Mouse (Mus musculus): ENCODE data around the gene Gsk3b.
"Not testable (repeated sequence)": the region's sequence is repeated elsewhere in the genome, so short reads cannot be mapped to it uniquely, and the experiment has no call there.

The Gsk3b gene

DNA sequence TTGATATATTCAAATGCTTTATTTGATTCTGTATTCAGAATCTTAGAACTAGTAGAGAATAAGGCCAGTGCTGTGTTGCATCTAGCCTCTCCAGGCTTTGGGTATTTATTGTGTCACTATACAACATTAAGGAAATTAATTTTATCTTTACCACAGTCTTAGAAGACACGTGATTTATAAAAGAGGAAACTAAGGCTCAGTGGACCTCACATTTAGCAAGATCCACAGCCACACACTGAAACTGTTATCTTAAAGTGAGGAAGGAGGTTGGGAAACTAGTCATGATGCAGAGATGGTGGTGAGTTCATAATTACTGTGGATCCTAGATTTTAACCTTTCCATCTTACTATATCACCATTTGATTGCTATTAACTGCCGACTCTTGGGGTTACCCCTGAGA, 16.7 kb downstream of the Gsk3b start:
- DNase-seq = no peak

DNA sequence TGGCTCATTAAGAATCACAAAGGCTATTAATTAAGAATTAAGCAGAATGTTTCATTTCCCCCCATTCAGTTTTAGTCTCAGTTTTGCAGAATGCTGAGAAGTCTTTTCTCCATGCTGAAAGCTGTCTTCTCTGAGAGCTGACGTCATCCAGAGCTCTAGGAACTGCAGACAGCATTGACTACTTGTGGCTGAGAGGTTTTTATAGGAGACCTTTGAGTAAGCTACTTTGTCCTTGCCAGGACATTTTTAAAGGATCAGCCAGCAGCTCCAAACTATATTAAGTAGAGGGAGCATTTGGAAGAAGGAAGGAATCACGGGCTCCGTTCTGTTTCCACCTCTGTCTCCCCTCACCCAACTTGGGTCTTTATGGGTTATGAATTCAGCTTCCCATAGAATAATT, 17.7 kb downstream of the Gsk3b start:
- DNase-seq = no peak

DNA sequence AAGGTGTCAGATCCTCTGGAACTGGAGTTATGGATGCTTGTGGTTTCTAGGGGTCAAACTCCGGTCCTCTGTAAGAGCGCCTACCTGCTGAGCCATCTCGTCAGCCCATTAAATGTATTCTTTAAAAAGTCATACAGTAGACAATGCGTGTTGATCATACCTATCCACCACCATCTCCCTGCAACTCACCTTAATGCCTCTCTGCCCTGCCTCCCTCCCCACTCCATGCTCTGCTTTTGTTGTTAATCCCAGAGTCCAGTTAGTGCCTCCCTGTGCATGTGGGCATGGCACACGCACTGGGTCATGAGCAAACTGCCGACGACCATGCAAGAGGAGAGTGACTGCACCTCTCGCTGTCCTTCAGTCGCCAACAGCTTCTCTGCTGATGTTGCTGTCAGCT, 21.2 kb downstream of the Gsk3b start:
- DNase-seq = no peak

DNA sequence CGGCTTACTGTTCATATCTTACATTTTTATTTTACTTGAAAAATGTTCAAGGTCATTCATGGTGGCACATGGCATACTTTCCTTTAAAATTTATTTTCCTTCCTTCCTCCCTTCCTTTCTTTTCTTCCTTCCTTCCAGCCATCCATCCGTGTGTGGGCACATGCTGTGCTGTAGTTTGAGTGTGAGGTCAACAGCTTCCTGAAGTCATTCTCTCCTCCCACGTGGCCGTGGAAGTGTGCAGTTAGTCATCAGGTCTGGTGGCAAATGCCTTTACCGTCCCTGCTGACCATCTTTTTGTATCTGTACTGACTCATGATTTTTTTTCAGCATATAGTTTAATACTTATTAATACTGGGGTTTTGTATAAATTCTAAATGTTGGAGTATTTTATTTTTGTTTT, 21.8 kb downstream of the Gsk3b start:
- no peak for DNase-seq

DNA sequence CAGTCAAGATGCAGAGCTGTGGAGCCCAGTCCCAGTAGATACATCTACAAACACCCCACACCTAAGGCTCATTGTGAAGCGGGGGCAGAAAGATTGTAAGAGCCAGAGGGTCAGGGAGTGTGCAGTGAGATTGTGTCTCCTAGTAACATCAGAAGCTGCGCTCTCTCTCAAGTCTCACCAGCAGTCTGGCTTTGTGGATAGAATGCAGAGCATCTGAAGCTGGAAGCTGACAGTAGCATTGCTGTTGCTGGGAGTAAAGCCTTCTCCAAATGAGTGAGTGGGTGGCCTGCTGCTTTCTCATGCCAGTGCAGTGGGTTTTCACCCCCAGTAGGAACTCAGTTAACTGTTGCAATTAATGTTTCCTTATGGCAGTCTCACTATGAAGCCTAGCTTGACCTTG, 25.3 kb downstream of the Gsk3b start:
- no peak for DNase-seq

DNA sequence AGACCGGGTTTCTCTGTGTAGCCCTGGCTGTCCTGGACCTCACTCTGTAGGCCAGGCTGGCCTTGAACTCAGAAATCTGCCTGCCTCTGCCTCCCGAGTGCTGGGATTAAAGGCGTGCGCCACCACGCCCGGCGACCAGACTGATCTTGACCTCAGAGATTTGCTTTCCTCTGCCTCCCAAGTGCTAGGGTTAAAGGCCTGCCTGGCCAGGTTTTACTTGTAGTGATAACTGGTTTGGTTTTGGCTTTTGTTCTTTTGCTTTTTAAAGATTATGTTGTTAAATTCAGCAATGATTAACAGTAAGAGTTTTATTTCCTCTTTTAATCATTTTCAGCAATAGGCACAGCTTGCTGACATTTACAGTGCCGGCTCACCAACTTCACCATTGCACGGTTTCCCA, 29.1 kb downstream of the Gsk3b start:
- not testable (repeated sequence) for DNase-seq

DNA sequence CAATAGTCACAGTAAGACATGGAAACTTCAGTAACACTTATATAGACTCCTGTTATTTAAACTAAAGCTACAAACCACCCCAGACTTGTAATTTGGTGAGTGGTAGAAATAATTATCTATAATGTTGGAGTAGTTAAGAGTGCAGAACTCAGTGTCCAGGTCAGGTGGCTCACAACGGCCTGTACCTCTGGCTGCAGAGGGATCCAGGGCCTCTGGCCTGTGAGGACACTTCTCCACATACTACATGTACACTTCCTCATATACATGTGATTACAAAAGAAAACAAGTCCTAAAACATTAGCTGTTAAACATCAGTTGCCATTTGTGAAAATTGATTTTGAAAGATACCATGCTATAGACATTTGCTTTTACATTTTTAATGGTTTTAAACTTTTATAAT, 29.9 kb downstream of the Gsk3b start:
- no peak for DNase-seq

DNA sequence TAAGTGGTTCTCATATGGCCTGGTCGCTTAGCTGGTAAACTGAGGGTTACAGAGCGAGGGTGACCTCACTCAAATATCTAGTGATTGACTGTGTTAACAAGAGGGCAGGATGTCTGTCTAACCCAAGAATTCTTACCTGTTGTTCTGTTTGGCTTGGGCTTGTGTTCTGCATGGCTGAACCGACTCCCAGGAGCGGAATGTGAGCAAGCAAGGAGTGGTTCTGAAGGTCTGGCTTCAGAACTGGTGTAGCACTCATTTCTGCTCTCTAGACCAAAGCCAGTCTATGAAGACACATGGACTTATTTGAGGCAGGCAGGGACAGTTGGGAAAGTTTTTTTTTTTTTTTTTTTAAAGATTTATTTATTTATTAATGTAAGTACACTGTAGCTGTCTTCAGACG, 30.5 kb downstream of the Gsk3b start:
- DNase-seq = no peak

DNA sequence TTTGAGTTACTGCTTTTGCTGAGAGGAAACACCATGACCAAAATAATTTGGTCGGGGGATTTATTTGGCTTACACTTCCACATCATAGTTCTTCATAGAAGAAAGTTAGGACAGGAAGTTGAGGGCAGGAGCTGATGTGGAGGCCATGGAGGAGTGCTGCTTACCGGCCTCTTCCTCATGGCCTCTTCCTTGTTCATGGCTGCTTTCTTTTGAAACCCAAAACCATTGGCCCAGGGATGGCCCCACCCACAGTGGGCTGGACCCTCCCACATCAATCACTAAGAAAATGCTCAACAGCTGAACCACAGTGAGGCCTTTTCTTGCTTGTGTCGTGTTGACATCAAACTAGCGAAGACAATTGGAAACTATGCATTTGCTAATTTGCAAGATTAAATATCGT, 40.4 kb downstream of the Gsk3b start:
- DNase-seq = no peak

DNA sequence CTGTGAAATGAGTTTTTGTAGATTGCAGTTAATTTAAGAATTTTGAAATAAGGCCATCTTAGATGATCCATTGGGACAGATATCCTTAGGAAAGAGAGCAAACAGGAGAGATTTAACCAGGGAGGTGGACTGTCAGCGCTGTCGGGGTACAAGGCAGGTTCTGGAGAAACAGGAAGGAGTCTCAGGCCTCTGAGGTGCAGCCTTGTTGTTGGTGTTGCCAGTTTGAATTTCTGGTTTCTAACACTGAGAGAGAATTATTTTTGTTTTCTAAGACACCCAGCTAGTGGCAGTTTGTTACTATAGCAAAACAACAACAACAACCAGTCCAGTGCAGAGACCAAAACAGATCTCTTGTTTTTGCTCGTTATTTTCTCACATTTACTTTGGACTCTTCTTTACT, 42.2 kb downstream of the Gsk3b start:
- DNase-seq = no peak

DNA sequence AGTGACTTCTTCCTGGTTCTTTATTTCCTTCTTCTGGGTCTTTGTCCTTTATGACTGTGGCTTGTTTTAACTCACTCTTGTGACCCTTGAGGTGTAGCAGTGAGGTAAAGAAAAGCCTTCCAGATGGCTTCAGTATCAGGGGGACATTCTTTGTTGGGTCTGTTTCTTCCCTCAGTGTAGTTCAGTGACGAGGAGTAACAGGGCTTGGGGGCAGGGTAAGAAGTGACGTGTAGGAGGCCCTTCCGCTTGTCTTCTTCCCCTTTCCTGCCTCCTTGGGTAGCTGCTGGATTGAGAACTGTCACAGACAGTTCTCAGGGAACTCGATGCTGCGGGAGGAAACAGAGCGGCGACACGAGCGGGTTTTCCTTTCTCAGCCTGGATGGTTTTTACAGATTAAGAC, 43.0 kb downstream of the Gsk3b start:
- peak; percentile 49 to 57 for DNase-seq

DNA sequence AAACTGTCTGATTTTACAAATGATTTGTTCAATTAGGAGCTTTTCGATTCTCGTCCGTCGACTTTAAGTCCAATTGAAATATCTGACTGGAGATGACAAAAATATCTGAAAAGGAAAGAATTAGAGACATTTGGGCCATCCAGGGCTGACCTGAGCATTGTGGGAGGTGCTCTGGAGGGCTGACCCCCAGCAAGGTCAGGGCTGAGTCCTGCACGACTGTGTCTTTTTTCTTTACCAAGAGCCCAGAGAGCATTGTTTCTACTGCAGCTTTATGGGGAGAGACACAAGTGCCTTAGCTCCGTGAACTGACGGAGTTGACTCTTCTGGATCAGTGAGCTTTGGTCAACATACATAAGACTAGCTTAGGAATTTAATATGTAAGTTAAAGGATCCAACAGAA, 43.4 kb downstream of the Gsk3b start:
- DNase-seq = no peak

DNA sequence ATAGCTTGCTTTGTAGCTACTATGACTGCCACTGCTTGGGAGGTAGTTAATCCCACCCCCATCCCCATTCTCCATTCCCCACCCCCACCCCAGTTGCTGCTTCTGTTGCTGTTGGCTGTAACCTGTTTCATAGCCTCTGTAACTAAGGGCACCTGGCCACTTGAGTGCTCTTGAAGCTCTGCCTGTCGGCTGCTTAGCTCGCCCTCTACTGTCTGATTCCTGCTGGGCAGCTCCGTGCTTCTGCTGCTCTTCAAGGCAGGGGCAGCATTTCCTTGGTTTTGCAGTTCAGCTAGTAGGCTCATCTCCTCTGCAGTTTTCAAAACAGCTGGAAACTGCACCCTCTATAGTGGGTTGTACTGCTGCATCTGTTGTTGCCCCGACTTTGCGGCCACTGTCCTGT, 48.5 kb downstream of the Gsk3b start:
- DNase-seq = peak; percentile 65 to 69

DNA sequence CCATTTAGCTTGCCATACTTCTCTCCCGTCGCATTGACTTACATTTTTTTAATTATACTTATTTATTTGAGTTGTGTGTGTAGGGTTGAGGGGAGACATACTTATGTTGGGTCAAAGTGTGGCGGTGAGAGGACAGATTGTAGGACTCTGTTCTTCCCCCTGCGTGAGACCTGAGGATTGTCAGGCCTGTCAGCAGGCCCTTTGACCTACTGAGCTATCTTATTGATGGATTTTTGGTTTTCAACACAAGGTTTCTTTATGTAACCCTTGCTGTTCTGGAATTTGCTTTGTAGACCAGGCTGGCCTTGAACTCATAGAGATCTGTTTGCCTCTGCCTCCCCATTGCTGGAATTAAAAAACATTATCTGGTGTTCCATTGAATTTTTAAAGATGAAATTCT, 56.1 kb downstream of the Gsk3b start:
- DNase-seq = no peak

DNA sequence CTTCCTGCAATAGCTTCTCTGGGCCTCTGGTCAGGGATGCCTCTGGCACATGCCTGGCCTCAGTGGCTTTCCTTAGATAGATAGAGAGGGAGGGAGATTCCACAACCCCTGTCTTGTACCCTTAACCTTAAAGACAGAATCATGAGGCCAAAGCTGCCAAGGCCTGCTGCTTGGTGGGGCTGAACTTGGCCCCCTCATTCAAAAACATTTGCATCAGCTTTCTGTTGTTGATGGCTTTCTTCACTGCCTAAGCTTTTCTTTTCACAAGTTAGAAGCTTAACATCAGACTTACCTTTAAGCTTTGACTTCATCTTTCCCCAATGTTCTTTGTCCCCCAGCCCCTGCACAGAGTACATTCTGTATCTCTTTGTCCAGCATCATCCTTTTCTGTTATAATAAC, 61.8 kb downstream of the Gsk3b start:
- DNase-seq = no peak

DNA sequence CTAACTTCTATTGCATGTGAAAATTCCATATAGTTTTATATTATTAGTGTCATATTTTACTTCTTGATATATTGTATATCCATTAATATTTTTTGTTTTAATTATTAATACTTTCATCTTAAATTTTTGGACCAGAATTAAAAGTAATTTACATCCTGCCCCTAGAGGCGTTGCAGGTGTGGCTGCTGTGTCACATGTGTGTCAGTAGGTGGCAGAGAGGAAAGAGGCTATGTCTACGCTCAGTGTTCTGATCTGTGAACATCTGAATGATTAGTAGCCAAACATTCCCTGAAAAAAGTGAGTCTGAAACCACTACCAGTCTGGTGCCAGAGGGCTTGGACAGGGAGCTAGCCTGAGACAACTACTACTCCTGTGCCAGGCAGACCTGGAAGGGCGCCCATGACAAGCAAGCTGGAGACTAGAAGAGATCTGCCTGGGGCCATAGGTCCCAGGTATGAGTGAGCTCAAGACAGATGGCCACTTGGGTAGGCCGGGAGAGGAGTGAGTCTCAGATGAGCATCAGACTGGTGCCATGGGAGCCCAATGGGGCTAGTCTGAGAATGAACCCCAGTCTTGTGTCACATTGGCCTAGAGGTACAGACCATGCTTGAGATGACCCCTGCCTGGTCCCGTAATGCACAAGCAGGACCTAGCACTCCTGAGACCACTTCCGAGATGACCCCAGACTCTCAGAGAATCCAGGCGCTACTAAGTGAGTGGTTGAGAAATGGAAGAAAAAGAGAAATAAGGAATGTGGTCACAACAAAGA, 69.2 kb downstream of the Gsk3b start:
- DNase-seq = no peak

DNA sequence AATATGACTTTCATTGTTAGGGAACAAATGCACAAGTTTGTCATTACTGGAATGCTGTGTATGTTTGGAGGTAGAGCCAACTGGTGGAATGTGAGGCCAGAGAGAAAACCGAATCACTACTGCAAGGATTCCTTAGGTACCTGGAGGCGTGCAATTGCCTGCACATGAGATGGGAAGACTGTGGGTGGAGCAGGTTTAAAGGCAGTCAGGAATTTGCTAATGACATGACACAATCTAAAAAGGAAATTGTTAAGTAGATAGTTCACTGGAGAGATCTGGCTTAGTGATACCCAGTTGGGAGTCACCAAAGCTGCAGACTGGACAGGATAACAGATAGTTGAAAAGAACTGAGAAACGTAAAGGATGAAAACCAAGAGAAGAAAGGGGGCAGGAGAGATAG, 73.2 kb downstream of the Gsk3b start:
- no peak for DNase-seq

DNA sequence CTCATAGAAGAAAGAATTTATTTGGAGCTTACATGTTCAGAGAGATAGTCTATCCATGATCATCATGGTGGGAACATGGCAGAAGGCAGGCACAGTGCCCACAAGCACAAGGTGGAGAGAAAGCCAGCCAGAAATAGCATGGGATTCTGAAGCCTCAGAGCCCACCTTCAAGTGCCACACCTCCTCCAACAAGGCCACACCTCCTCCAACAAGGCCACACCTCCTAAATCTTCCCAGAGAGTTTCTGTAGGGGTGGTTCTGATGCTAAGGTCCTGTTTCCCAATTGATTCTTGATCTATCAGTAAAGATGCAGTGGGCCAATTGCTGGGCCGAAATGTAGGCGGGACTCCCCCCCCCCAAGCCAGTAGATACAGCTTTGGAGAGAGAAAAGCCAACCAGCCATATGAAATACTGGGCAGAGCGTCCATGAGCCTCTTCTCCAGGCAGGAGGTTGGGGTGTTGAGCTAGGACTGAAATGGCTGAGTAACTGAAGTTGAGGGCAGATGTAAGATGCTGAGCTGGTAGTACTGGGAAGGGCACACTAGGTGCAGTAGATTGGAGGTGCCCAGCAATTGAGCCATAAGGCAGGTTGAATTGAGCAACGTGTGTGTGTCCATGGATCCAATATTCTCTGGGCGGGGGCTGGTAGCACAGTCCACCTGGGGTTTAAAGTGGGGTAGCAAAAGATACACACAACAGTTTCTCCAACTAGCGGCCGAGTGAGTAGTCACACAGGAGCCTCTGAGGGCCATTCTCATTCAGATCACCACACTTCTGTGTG, 76.2 kb downstream of the Gsk3b start:
- DNase-seq = no peak

DNA sequence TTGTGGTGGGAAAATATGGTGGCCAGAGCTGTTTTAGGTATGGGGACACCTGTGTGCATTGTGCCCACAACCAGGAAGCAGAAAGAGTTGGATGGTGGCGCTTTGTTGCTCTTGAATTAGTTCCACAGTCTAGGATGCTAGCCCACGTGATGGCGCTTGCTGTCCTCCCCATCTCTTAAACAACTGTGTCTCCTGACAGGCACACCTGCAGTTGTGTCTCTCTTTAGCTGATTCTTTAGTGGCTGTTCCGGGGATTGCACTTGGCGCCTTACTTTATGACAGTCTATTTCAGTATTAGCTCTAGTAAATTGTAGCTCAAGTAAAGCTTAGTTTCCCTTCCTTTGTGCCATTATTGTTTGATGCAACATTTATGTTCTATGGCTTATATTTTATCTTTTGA, 80.2 kb downstream of the Gsk3b start:
- DNase-seq = no peak

DNA sequence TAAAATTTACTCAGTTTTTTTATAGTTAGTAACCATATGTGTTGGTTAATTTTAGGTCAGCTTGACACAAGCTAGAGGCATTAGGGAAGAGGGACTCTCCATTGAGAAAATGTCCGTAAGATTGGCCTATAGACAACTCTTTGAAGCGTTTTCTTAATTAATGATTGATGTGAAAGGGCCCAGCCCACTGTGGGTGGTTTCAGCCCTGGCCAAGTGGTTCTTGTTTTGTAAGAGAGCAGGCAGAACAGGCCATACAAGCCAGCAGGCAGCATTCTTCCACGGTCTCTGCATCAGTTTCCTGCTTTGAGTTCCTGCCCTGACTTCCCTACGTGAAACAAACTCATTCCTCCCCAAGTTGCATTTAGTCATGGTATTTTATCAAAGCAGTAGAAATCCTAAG, 90.3 kb downstream of the Gsk3b start:
- DNase-seq = no peak

DNA sequence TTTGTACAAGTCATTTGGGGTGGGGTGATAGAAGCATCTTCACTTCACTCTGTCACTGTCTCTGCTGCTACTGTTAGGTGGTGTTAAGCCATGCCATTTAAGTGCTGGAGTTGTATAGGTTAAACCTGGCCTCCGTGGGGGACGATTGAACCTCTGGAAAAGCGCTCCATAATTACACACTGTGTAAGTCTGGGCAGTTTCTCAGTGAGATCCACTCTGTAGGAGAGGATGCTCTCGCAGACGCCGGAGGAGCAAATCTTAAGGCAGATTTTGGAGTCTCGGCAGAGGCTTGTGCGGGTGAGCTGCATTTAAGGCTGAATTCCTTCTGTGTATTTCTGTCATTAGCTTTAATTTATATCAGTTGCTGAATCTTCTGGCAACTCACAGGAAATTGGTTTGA, 92.6 kb downstream of the Gsk3b start:
- DNase-seq = no peak

DNA sequence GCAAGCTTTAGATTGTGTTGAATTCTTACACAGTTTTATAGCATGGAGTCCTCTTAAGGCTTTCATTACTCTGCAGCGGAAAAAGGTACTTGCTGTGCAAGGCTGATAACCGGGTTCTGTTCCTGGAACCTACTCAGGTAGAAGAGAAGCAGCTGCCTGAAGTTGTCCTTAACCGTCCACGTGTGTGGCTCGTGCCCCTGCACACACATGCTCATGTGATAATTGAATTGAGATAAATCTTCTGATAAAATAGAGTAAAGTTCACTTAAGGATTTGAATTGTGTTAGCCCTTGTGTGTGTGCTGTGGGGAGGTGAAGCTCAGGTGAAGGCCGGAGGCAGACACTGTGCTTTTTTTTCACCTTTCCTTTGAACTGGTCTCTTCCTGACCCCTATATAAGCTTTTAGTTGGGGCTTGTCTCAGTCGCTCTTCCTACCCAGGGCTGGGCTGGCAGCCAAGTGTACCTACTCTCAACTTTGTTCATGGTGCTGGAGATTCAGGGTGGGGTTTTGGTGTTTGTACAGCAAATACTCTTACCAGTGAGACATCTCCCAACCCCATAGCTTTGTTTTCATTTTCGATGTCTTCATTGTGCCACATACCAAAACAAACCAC, 96.0 kb downstream of the Gsk3b start:
- no peak for DNase-seq

DNA sequence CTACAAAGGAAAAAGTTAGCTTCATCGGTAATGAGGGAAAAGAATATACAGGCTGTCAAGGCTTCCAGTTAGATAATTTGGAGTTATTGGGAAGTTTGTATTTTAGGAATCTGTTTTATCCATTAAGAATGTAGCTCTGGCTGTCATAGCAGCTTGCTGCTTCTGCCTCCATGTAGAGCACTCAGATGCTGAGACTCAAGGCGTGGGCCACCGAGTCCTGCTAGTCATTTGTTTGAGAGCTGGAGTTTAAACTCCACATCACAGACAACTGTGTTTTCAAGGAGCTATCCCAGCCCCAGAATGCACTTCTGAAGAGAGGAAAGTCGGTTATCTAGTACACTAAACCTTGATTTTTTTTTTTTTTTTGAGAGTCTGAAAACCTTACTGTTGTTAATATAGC, 101.2 kb downstream of the Gsk3b start:
- DNase-seq = no peak

DNA sequence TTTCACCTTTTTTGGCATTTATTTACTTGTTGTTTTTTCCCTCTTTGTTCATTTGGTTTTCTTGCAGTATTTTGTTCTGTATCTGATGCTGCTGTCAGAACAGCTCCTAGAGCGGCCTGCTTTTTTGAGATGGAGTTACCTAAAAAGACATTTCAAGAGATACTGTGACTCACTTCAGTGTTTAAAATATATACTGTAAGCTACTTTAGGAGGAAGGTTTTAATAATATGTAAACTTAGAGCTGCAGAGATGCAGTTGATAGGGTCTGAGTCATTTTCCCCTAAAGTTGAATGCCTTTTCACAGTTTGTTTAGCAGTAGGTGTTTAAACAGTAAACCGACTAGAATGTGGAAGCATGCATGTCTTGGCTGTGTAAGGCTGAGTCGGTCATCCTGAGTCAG, 101.7 kb downstream of the Gsk3b start:
- no peak for DNase-seq
